Mouse (Mus musculus): ENCODE measurements around the gene Troap.
"Not testable (repeated sequence)": the region's sequence is repeated elsewhere in the genome, so short reads cannot be mapped to it uniquely, and the experiment has no call there.

Gene Troap

DNA sequence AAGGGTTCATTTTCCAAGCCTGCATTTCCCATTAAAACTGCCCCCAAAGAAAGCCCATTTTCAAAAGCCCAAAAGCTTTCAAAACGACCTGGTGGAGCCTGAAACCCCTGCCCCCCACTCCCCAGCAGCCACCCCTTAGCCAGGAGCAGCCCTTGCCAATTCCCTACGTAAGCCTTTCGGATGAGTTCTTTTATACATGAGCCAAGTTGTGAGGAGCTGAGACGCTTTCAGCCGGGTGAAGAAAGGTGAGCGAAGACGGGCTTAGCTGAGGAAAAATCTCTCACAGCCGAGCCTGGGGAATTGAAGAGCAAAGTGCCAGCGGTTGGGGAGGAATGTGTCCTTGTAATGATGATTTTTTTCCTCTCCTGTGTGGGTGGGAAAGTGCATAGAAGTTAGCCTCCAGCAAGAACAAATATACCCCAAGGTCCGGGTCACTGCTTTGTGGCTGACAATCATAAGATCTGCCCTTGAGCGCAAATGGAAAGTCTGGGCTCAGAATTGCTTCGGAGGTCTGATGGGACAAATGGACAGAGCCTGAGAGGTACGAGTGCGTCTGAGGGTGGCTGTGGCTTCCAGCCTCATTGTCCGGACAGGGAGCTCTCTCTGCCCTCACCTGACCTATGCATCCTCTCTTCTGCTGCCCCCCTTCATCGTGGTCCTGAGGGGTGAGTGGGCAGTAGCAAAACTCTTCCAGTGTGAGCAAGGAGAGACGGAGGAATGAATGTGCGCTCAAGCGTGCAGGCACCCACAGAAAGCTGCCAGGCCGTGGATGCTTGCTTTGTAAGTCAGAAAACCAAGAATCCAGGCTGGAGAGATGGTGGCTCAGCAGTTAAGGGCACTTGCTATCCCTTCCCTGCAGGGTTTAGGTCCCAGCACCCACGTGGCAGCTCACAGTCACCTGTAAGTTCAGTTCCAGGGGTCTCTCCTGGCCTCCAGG is 33.2 kb upstream of the Troap start:
- no peak for DNase-seq (ENCODE audit: low spot score in 2 of 2)

DNA sequence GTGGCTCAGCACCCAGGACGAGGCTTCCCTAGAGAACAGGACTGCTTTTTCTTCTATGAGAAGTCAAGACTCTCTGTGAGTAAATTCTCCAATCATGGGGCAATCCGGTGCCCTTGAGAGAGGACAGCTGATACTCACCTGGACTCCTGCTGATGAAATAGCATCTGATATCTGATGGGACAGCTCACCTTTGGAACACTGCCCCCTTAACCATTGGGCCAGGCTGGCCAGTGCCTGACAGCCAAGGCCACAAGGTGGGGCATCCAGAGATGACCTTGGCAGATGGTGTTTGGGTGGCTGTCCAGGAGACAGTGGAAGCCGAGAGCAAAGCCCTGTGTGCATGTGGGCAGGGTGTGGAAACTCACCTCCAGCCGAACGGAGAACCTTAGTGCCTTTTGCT is 32.0 kb upstream of the Troap start:
- DNase-seq (ENCODE audit: low spot score in 2 of 2), result no peak

DNA sequence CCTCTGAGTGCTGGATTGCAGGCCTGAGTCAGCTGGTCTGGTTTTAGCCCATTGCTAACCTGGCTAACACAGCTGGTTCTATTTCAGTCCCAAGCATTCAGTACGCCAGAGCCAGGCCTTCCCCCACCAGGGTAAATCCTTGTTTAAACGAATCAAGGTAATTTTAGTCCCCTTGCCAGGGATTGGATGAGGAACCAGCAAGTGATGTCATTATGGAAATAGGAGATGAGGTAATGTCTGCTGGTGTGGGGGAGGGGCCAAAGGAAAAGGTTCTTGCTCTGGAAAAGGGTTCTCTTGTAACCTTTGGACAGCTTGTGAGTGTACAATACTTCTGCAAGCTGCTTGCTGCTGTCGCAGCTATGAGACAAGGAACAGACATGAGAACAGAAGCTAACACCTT is 29.5 kb upstream of the Troap start:
- no peak for DNase-seq (ENCODE audit: low spot score in 2 of 2)

DNA sequence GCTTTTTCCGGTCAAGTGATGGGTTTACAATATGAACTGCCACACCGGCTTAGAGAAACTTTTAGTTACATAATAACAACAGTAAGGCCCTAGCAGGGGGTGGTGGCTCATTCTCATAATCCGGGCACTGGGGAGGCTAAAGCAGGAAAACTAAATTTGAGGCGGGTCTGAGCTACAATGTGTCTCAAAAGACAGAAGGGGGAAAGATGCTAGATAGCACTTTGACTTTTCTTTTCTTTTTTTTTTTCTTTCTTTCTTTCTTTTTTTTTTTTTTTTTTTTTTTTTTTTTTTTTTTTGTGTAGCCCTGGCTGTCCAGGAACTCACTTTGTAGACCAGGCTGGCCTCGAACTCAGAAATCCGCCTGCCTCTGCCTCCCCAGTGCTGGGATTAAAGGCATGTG is 28.6 kb upstream of the Troap start:
- not testable (repeated sequence) for DNase-seq (ENCODE audit: low spot score in 2 of 2)

DNA sequence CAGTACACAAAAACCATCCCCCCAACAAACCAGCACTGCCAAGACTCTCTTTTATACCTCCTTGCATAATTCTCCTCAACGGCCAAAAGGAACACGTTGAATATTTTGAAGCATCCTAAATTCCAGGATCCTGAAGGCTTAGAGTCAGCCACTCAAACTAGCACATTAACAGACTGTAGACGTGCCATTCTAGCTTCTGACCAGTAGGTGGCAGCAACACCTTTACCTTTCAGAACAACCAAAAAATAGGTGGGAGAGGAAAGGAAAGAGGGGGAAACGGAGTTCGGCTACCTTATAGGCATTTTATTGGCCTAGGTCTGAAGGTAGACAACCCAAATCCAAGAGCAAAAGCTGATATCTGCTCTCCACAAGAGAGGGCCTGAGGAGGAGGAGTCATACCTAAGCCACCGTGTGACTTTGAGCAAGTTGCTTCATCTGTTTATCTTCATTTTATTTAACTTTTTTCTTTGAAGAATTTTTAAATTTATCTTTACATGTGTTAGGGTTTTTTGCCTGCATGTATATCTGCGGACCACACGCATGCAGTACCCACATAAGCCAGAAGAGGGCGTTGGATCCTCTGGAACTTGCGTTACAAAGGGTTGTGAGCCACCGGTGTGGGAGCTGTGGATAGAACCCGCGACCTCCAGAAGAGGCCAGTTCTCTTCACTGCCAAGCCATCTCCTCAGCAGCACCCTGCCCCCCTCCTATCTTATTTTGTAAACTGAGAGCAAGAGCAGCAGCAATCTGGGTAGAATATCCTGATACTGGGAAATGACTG is 24.7 kb upstream of the Troap start:
- DNase-seq (ENCODE audit: low spot score in 2 of 2), result peak in 1 of 2 experiments; percentile 23

DNA sequence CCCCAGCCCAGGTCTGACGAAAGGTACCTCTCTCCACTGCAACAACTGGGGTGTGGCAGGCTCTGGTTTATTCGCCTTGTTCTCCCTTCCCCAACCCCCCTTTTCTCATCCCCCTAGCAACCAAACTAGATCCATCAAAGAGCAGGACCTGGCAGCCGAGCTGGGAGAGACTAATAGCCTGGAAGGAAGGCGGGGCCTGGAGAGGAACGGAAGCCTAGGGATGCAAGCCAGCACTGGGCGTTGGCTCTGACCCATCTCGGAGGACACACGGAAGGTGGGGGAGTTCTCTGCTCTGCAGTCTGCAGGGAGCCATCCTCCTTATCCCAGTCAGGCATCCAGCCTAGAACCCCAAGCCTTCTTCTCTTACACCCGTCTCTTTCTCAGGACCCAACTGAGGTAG is 21.0 kb upstream of the Troap start:
- no peak for DNase-seq (ENCODE audit: low spot score in 2 of 2)

DNA sequence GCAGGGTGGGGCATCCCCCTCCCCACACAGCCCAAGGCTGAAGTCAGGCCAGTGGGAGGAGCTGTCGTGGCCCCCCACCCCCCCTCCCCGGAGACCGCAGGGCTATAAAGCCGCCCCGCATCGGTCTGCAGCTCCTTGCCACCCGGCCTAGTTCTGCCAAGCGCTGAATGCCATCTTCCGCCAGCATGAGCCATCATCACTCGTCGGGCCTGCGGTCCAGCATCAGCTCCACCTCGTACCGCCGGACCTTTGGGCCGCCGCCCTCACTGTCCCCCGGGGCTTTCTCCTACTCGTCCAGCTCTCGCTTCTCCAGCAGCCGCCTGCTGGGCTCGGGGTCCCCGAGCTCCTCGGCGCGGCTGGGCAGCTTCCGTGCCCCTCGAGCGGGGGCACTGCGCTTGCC is 19.3 kb upstream of the Troap start, which contains the start of gene Prph:
Gene Prph (plus strand): TSS at position 135 of the 400 bp plus-strand sequence.
- no peak for DNase-seq (ENCODE audit: low spot score in 2 of 2)

DNA sequence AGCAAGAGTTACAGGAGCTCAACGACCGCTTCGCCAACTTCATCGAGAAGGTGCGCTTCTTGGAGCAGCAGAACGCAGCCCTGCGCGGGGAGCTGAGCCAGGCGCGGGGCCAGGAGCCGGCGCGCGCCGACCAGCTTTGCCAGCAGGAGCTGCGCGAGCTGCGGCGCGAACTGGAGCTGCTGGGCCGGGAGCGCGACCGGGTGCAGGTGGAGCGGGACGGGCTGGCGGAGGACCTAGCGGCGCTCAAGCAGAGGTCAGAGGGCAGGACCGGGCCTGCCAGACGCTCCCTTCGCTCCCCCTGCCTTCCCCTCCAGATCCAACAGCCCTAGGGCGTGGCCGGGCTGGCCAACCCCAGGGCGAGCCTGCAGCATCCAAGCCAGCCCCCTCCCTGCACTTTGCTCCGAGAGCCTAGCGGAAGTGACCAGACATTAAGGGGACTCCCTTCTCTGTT is 18.8 kb upstream of the Troap start:
- no peak for DNase-seq (ENCODE audit: low spot score in 2 of 2)

DNA sequence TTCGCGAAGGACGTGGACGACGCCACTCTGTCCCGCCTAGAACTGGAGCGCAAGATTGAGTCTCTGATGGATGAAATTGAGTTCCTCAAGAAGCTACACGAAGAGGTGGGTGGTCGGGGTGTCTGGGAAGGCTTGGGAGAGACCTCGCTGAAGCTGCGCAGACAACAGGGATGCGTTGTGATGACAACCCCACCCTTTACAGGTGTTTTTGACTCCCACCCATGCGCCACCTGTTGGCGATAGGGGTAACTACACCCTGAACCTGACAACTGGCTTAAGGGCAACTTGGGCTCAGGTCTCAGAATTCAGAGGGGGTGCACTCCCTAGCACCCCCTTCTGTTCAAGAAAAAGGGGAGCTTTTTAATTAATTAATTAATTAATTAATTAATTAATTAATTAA is 18.0 kb upstream of the Troap start:
- DNase-seq (ENCODE audit: low spot score in 2 of 2), result no peak

DNA sequence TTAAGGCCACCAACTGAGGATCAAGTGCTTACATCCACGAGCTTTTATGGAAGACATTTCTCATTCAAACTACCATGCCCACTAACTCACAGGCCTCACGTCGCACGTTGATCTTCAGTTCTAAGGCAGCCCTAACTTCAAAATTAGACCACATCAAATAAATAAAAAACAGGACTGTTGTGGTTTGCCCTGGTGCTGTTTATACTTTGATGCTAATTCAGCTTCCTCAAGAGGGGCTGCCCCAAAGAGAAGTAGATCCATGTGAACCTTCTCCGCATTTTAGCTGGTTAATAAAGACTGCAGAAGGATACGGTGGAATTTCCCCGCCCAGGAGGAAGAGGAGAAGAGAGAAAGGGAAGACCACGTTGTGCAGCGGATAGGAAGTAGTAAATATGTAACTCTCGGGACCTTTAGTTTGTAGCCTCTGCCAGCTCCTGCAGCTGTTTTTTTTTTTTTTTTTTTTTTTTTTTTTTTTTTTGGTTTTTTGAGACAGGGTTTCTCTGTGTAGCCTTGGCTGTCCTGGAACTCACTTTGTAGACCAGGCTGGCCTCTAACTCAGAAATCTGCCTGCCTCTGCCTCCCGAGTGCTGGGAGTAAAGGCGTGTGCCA is 8.7 kb upstream of the Troap start:
- DNase-seq (ENCODE audit: low spot score in 2 of 2), result no peak

DNA sequence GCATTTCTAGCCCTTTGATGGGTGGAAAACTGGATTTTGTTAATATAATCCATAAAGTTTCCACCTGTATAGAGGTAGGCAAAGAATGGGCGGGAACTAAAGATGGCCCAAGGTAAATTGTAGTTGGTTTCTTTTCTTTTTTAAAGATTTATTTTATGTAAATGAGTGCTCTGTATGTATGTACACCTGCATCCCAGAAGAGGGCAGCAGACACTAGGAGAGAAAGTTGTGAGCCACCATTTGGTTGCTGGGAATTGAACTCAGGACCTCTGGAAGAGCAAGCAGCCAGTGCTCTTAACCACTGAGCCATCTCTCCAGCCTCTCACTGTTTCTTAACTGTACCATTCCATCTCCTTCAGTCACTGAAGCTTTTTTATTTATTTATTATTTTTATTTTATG is 2.4 kb upstream of the Troap start:
- no peak for DNase-seq (ENCODE audit: low spot score in 2 of 2)

DNA sequence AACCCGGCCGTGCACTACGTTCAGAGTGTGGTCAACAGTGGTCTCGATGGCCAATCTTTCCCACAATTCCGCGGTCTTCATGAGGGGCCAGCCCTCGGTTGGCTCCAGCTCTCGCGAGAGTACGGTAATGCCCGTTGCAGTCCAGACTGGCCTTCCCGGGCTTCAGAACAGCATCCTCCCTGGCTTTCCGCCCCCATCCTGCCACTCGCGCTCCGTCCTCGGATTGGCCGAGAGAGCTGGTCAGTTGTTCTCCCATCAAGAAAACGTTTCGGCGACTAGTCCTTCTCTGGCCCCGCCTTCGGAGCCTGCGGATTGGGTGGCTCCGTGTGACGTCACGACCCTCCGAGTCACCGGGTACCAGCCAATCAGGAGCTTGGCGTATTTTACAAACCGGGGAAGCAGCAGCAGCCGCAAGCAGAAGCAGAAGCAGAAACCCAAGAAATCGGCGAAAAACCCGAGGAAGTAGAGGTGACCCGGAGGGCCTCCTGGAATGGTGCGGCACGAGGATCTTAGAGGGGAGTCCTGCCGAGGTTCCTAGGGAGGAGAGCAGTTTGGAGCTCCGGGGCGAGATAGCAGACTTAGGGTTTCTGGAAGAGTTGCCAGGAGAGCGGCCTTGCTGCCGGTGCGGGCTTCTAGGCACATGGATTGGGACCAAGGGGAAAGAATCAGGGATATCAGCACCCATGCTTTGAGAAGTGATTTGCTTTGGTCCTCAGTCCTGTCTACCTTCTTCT is 392 bp downstream of the Troap start:
- DNase-seq (ENCODE audit: low spot score in 2 of 2), result peak; percentile 97 to 98

DNA sequence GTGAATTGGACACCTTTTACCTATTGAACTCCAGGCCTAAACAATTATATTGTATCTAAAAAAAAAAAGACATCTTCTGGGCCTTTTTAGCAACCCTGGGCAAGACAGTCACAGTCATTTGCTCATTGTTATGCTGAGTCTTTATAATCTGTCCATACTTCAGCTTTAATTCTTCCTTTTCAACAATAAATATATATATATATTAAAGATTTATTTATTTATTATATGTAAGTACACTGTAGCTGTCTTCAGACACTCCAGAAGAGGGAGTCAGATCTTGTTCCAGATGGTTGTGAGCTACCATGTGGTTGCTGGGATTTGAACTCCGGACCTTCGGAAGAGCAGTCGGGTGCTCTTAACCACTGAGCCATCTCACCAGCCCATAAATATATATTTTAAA is 1.6 kb downstream of the Troap start:
- DNase-seq (ENCODE audit: low spot score in 2 of 2), result not testable (repeated sequence)

DNA sequence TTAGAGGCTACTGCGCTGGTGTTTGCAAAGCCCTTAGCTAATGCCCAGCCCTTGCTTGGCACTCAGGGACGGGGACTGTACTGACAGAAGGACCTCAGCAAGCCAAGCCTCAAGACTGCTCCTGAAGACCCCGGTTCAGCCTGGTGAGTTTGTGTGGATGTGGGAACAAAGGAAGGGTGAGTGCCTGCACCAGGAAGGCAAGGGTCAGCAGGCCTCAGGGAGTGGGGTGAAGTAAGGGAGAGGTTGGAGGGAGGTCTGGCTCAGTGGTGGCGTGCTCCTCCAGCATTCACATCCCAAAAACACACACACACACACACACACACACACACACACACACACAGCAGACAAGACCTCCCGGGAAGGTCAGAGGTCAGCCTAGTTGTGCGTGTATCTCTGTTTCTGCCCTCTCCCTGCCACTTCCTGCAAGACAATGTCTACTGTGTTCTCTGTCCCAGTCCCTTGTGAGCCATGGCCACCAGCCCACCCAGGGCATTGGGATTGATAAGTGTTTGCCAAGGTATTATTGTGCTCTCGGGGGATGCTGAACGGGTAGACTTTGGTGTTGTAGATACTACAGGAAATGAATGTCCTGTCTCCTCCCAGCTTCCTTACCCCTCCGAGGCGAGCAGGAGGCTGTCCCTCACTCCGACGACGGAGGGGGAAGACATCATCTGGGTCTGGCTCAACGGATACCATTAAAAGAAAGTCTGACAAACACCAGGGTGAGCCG is 4.0 kb downstream of the Troap start:
- DNase-seq (ENCODE audit: low spot score in 2 of 2), result no peak

DNA sequence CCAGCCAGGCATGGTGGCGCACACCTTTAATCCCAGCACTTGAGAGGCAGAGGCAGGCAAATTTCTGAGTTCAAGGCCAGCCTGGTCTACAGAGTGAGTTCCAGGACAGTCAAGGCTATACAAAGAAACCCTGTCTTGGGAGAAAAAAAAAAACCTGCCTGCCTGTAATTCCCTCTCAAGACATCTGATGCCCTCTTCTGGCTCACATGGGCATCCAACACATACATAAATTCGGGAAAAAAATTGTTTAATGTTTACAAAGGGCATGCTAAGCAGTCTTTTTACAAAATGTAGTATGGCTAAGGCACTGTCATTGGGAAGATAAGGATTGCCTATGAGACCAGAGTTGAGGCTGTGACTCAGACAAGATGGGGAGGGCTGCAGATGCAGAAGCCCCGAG is 5.4 kb downstream of the Troap start:
- no peak for DNase-seq (ENCODE audit: low spot score in 2 of 2)

DNA sequence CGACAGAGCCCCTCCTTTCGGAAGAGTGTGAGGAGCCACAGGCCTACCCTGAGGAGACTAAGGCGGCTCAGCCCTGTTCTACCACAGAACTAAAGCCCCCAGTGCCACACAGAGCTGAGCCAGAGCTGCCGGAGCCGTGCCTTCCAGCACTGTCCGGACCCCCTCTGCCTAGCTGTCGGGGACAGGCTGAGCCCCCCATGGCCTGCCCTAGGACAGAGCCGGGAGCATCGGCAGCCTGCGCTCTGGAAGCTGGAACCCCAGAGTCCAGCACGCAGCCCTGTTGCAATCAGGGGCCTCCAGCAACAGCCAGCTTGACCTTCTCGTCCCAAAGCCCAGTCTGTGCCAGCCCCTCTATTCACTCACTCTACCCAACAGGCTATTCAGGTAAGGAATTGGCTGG is 7.9 kb downstream of the Troap start:
- no peak for DNase-seq (ENCODE audit: low spot score in 2 of 2)

DNA sequence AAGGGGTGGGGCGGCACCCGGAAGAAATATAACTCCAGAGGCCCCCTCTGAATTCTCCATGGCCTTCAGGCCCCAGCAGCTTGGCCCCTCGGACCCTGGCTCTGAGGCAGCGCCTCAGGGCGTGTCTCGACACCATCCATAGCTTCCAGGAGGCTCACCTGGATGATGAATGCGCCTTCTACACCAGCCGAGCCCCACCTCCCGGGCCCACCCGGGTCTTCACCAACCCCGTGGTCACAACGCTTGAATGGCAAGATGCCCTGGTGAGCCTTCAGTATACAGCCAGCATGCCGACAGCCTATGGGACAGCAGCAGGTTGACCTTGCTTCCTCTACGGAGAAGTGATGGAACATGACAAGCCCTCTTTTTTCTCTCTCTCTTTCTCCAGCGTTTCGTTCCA is 8.5 kb downstream of the Troap start:
- no peak for DNase-seq (ENCODE audit: low spot score in 2 of 2)

DNA sequence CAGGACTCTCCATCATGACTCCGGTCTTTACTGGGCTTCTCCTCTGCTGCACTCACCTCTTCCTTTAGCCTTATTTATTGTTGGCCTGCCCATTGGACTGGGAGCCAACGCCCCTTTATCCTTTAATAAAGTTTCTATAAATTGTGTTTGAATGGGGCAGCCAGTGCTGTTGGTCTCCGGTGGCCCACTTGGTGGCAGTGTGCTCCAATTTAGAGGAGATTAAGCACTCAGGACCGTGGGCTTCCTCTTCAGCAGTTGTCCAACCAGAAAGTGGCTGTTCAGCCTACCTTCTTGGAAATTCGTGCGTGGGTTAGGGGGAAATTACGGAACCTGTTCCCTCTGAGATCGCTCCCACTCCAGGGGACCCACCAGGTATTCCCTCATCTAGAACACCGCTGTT is 8.9 kb downstream of the Troap start:
- DNase-seq (ENCODE audit: low spot score in 2 of 2), result no peak

DNA sequence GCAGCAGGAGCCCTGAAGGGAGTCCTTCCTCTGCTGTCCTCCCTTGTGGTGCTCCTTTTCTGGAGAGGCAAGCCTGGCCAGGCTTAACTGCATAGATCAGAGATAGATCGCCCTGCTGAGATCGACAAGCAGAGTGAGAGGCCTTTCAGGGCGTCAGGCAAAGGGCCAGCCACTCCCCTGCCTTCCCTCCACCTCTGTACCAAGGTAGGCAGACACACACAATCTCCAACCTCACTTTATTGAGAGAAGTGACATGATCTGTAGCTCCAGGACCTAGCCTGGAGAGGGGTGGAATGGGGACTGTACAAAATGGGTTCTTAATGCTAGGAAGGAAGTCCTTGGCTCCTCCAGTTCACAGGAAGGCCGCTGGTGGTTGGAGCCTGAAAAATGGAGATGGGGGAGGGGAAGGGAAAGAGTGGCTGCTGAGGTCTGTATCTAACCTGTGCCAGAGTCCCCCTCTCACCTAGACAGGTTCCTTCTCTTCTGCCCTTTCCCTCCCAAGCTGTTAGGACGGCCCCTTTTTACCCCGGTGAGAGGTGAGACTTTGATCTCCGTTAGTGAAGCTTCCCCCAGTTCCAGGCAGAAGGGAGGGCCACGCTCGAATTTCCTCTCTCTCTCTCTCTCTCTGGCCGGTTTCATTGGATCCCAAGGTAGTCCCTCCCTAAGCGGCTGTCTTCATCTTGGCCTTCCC is 9.6 kb downstream of the Troap start:
- no peak for DNase-seq (ENCODE audit: low spot score in 2 of 2)

DNA sequence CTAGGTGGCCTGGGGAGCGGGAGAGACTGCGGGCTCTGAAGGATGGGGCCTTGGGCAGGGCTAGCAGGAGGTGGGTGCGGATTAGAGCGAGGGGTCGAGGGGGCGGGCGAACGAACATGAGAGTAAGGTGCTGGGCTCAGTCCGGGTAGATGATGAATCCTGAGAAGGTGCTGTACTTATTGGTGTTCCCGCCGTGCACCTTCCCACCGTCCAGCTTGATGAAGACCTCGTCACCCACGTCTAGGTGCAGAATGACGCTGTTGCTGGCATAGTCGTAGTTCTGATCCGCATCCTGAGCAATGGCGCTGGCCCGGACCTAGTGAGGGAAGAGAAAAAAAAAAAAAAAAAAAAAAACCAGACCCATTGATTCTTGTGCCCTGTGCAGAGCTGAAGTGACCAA is 10.2 kb downstream of the Troap start:
- DNase-seq (ENCODE audit: low spot score in 2 of 2), result no peak

Data from right cerebral cortex, postnatal 36 days (tissue).